Mouse (Mus musculus) urinary bladder, postnatal 14 days (tissue): ENCODE measurements around the gene Amer1.

Source experiments
- DNase-seq: peaks from one replicate; pipeline ENCODE4 v3.0.0; 2021; ENCODE audit warnings: low spot score

Amer1 gene

DNA sequence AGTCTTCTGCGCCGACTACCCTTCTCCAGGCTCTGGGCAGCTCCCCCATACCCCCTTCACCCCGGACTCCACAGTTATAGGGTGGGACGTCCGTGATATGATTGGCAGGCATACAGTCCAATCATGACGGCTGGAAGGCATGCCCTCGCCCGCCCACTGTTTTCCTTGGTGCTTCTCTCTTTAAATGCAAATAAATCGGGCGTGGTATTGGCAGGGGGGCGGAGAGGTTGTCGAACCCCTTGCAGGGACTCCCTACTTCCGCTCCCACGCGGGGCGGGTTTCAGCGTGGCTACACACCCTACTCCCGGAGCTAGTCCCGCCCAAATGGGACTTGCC, at the start of gene Amer1:
TSS of gene Amer1 (minus strand) at position 97 of the 336 bp plus-strand sequence.
- DNase-seq: peak; percentile 92

DNA sequence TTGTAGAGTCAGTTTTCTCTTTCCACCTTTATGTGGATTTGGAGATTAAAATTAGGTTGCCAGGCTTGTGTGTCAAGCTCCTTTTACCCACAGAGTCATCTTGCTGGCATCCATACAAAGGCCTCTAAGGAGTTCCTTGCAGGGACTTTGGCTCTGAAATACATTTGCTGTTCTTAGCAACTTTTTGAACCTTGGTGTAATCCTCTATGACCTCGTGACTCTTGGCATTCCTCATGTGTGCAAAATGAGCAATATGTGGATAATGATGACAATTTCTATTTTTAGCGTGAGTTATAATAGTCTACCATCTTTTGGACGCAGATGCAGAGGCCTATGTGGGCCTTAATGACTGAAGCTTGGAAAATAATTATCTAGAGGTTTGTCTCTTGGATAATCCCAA, 12.5 kb upstream of the Amer1 start:
- no peak for DNase-seq

DNA sequence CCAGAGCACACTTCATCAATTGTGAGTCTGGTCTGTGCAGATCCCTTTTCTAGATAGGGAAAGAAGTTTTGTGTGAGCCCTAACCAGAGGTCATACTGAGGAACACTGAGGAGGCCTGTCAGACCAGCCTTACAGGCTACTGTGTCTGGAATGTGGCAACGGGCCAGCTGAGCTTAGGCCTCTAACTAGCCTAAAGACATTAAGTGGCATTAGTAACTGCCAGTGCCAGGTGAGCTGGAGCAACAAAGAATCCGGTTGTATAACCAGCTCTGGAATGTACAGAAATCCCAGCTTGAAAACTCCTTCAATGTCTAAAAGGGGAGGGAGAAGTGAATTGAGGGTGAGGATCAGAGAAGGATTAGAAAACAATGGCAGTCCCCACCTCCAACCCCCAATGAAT, 1.2 kb upstream of the Amer1 start:
- DNase-seq: peak; percentile 71

DNA sequence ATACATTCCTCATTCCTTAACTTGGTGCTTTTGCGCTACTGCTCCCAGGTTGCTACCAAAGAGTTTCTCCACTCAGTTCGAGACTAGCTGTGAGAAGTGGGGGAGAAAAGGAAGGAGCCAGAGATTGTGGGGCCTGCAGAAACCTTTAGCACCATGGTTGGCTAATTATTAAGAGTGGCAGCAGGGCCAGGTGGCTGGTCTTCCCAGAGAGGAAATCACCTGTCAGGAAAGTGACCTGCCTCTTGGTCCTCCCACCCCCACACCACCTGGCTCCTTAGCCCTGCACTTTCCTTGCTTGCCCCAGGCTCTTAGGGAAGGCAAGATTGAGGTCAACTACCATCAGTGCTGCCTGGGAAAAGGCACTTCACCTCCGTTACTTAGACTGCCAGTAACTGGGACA, 469 bp upstream of the Amer1 start:
- peak; percentile 7 for DNase-seq

DNA sequence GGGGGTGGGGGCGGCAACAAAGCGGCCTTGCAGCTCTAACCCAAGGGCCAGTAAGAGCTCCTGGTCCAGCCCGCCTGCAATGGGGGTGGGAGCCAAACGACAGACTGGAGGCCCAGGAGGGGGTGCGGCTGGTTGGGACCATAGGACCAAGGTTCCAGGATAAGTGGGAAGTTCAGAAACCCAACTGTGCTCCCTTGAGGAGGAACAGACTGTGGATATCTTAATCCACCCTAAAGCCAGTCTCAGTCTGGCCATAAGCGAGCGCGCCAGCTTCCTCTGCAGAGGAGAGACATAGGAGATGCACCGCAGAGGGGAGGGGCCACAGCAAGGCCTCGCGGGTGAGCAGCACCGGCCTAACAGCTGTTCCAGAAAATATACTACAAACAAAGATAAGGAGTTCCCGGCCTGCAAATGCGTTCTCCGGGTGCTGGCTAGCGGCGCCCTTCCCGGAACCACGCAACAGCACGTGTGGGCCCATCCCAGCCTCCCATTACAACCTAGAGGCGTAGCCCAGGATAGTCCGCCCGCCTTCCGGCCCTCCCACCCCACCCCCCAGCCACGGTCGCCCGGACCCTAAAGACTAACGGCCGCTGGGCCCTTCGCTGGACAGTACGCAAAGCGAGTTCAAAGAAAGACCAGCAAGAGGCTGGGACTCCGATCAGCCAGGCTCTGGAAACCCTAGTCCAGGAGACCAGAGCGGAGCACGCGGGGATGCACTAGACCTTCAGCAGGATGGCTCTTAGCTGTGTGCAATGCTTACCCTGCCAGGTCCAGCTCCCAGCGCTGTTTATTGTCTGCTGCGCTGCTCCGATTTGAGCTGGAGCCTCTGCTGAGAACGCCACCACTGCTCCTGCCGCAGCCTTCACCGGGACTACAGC, 535 bp downstream of the Amer1 start:
- DNase-seq: peak; percentile 41

DNA sequence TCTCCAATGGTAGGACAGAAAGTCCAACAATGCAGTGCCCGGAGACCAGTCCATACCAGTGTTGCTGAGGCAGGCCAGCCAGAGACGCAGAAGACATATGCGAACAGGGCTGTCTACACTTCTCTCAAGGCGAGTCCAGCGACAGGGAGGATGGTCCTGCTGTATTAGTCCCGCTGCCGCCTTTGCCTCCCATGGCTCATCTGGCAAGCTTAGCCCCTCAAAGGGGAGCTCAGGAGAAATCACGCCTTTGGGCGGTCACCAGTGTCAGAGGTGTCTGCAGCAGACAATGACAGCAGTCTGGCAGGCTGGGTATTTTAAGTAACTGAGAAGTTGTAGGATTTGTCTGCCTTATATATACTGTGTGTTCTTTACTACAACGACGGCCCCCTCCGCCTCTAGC, 1.3 kb downstream of the Amer1 start:
- DNase-seq: no peak

DNA sequence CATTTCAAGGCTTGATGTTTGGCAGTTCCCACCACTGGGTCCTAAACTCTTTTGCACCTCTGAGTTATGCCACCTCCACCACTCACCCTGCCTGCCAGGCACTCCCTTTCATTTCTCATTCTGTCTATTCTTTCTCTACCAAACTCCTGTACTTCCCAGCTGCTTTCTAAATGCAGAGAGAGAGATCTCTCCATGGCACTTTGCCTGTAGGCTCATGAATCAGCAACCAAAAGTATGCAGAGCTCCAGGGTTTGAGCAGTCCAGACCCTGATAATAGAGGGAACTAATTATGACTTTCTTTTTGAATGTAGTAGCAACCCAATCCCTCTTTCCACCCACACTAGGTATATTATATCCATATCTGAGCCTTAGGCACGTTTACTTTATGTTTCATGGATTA, 2.4 kb downstream of the Amer1 start:
- no peak for DNase-seq

DNA sequence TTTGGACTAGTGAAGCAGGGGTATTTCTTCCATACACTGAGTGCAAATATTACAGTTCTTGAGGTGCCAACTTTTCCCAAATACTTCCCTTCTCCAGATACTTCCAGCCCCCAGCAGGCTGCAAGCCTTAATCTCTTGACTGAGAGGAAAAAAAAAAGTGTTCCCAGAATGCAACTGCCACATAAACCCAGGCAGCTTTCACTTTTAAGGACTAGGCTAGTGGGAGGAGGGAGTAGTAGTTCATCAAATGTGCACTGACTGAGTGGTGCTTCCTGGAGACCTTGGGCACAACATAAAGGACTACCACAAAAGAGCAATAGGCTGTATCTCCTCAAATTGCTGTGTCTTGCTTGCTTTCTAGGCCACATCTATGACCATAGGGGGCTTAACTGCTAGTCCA, 3.4 kb downstream of the Amer1 start:
- no peak for DNase-seq

DNA sequence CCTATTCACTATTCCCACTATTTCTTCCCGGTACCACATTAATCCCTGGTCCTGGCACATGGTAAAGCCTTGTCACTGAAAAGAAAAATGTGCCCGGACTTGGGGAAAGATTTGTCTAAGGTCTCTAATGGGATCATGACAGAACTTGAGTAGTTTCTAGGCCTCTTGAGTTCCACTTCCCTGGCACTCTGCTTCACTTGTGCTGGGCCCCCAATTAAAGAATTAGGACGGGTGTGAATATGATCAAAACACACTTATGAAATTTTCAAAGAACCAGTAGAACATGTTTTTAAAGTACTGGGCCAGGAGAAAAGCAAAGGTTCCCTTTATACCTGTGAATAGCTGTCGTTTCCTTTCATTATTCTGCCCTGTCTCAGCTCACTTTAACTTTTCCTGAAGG, 6.2 kb downstream of the Amer1 start:
- no peak for DNase-seq

DNA sequence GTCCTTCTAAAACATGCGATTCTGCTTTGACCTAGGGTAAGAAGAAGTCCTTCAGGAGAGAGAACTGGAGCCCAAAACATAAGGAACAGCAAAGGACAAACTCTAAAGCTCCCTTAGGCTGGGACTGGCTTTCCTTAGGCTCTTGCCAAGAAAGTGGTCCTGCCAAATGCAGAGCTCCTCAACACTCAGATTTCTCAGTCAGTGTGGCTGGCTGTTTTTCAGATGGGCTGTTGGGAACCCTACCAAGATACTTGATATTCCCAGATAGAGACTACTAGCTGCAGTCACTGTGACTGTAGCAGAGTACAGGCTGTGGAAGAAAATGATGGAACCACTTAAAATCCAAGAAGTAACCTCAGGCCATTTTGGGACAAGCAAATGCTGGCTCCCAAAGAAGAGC, 7.4 kb downstream of the Amer1 start:
- DNase-seq: no peak

DNA sequence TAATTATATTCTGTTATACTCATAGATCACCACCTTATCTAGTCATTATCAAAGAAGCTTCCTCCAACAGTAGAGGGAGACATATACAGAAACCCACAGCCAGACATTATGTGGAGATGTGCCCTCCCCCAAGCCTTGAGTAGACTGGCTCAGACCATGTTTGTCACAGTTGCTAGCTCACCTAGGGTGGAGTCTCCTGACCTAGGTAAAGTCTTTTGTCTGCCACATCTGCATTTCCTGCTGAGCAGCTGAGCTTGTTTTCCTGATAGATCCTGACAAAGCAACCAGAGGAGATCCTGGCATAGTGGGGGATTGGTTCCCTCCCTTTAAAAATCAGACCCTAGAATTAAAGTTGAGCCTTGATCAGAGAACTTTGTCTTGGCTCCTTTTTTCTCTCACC, 71.6 kb downstream of the Amer1 start:
- DNase-seq: no peak
